In genomic region chr15:5108655-5109040, GRCm38 (mm10) we compare ENCODE assay signal across 10 mouse cellular contexts. TPM values are rescaled to one million over a fixed set of nuclear protein-coding genes. Genes with fewer than 3 reads are reported as not detected.
DNase-seq lines count a peak whose midpoint lies in the region; ATAC-seq and TF ChIP-seq lines count a peak whose summit lies in the region.
"Had no signal": no experiment of that assay in that cellular context is flagged by ENCODE, and none has a peak within 500 bp of the region (broad histone marks: within the 10 kb centered on the region; RNA-seq: fewer than 3 reads in every experiment).

No protein-coding gene starts in this region.

- no peak overlapping the region for H3K9ac ChIP-seq in kidney, embryonic 16.5 days (replicated peaks; ENCODE audit: low read length)
- peak overlapping the region; percentile 94 for H3K9ac ChIP-seq in CH12.LX (ENCODE audit: insufficient read depth, low read depth)
- peak overlapping the region; percentile 67; the same call in 1 of the 2 replicates for H3K9ac ChIP-seq in heart, embryonic 13.5 days
- H3K9ac ChIP-seq: limb, embryonic 12.5 days had no signal

- 71% methylated on average over 3 of the region's 3 CpGs for WGBS in kidney, embryonic 16.5 days
- 73% methylated on average over 3 of the region's 3 CpGs for WGBS in heart, embryonic 13.5 days

- TF ChIP-seq EP300 in CH12.LX (IDR thresholded peaks at IDR 0.05; ENCODE audit: low read length): no peak

- H3K4me1 ChIP-seq in kidney, embryonic 16.5 days (ENCODE audit: insufficient read depth, low read length): no peaks in the 10 kb centered on the region
- H3K4me1 ChIP-seq in CH12.LX (ENCODE audit: control insufficient read depth in 1 of 2, insufficient read depth in 2 of 2): peaks cover 0 to 8% of the 10 kb centered on the region in 2 experiments; a peak in 3 of 4 replicates
- no peaks in the 10 kb centered on the region; the same call in 1 of the 2 replicates for H3K4me1 ChIP-seq in heart, embryonic 13.5 days
- H3K4me1 ChIP-seq: limb, embryonic 12.5 days had no signal

- H3K79me2 ChIP-seq in CH12.LX (replicated peaks; ENCODE audit: control insufficient read depth, extremely low read depth, insufficient read depth, poor library complexity, severe bottlenecking): no peaks in the 10 kb centered on the region

- no peak for TF ChIP-seq CTCF in CH12.LX (conservative IDR thresholded peaks at IDR 0.05 in 1 of 2, IDR thresholded peaks at IDR 0.05 in 1 of 2; ENCODE audit: low read depth in 2 of 2, low read length in 2 of 2)

- H3K9me3 ChIP-seq in kidney, embryonic 16.5 days (ENCODE audit: low read length): no peaks in the 10 kb centered on the region
- no peaks in the 10 kb centered on the region for H3K9me3 ChIP-seq in CH12.LX (replicated peaks; ENCODE audit: low read length)
- H3K9me3 ChIP-seq in heart, embryonic 13.5 days: no peaks in the 10 kb centered on the region
- H3K9me3 ChIP-seq: limb, embryonic 12.5 days had no signal

- no peaks in the 10 kb centered on the region for H3K27me3 ChIP-seq in kidney, embryonic 16.5 days (ENCODE audit: insufficient read depth, low read length)
- H3K27me3 ChIP-seq in CH12.LX (replicated peaks): no peaks in the 10 kb centered on the region
- H3K27me3 ChIP-seq in heart, embryonic 13.5 days (replicated peaks): no peaks in the 10 kb centered on the region
- H3K27me3 ChIP-seq: limb, embryonic 12.5 days had no signal

- H3K4me3 ChIP-seq in kidney, embryonic 16.5 days (ENCODE audit: low read length): no peak overlapping the region
- H3K4me3 ChIP-seq in CH12.LX (replicated peaks in 1 of 3; ENCODE audit: low read depth in 2 of 3, low read length in 2 of 3, poor library complexity in 1 of 3): peak overlapping the region; percentile 23 to 94 (median 71)
- peak overlapping the region; percentile 51 for H3K4me3 ChIP-seq in heart, embryonic 13.5 days
- H3K4me3 ChIP-seq: limb, embryonic 12.5 days had no signal

- peak overlapping the region; percentile 10; the same call in 1 of the 2 replicates for H3K4me2 ChIP-seq in kidney, embryonic 16.5 days (replicated peaks; ENCODE audit: low read depth, low read length)
- peak overlapping the region; percentile 69; the same call in 1 of the 2 replicates for H3K4me2 ChIP-seq in CH12.LX (ENCODE audit: insufficient read depth, low read depth, poor library complexity, severe bottlenecking)
- H3K4me2 ChIP-seq in heart, embryonic 13.5 days: peak overlapping the region; percentile 59
- H3K4me2 ChIP-seq: limb, embryonic 12.5 days had no signal

- dilution Hi-C loops in CH12.LX (cut with MboI; ENCODE audit: extremely low pct_ligation_motif_present, extremely low pct_unique_long_range_greater_than_20kb, low sequenced_read_pairs): no loop called here

- TF ChIP-seq POLR2A in CH12.LX (IDR thresholded peaks at IDR 0.05; ENCODE audit: low read depth, low read length): 0 out of 2 replicates have a peak, but pooled peaks have one; percentile 4

- no peaks in the 10 kb centered on the region for H3K36me3 ChIP-seq in kidney, embryonic 16.5 days (ENCODE audit: insufficient read depth, low read length)
- peaks cover 8 to 22% of the 10 kb centered on the region in 2 experiments for H3K36me3 ChIP-seq in CH12.LX (replicated peaks in 1 of 2; ENCODE audit: control insufficient read depth in 1 of 2, insufficient read depth in 1 of 2, low read length in 1 of 2)
- H3K36me3 ChIP-seq in heart, embryonic 13.5 days: peaks cover 8% of the 10 kb centered on the region
- H3K36me3 ChIP-seq: limb, embryonic 12.5 days had no signal

- H3K27ac ChIP-seq in kidney, embryonic 16.5 days (ENCODE audit: low read length): peak overlapping the region; percentile 43
- H3K27ac ChIP-seq in CH12.LX (ENCODE audit: insufficient read depth, low read depth): no peak overlapping the region
- peak overlapping the region; percentile 45 for H3K27ac ChIP-seq in heart, embryonic 13.5 days (replicated peaks)
- H3K27ac ChIP-seq: limb, embryonic 12.5 days had no signal

- TF ChIP-seq RAD21 in CH12.LX (IDR thresholded peaks at IDR 0.05; ENCODE audit: low read depth, low read length): no peak

- no peak for ATAC-seq in kidney, embryonic 16.5 days (ENCODE audit: low FRiP score, low TSS enrichment)
- ATAC-seq in heart, embryonic 13.5 days (ENCODE audit: extremely low read depth, insufficient number of reproducible peaks, low FRiP score, low TSS enrichment): no peak
- peak; percentile 34 for ATAC-seq in megakaryocyte, adult 5-6 weeks (ENCODE audit: poor library complexity, severe bottlenecking)

- in situ Hi-C loops in CH12.LX (cut with MboI; ENCODE audit: low pct_ligation_motif_present, low pct_unique_long_range_greater_than_20kb, low sequenced_read_pairs): loop anchor here (25.0 kb wide), 1 partner anchor 1071 kb away; the partner anchor contains the start of gene Oxct1

- no peak for DNase-seq in kidney, postnatal 36 days
- DNase-seq in CH12.LX (ENCODE audit: extremely low read depth): no peak
- no peak for DNase-seq in cerebellum, postnatal 14 days
- no peak for DNase-seq in adrenal gland, postnatal 4 days (ENCODE audit: low spot score in 2 of 2)
- no peak for DNase-seq in left cerebral cortex, adult 11 months (ENCODE audit: low spot score)
- DNase-seq: right cerebral cortex, adult 18-20 months had no signal

TF ChIP-seq in CH12.LX, 34 proteins besides CTCF, POLR2A, EP300 and RAD21:
- TF ChIP-seq BHLHE40 (IDR thresholded peaks at IDR 0.05; ENCODE audit: low read depth, low read length) (no peak), USF1 (IDR thresholded peaks at IDR 0.05; ENCODE audit: low read depth, low read length) (no peak), HCFC1 (IDR thresholded peaks at IDR 0.05; ENCODE audit: low read depth, low read length) (no peak), MAX (IDR thresholded peaks at IDR 0.05; ENCODE audit: low read length) (no peak), ZMIZ1 (IDR thresholded peaks at IDR 0.05; ENCODE audit: low read depth, low read length) (no peak), PAX5 (IDR thresholded peaks at IDR 0.05; ENCODE audit: low read length) (no peak), TCF12 (IDR thresholded peaks at IDR 0.05; ENCODE audit: low read depth, low read length) (no peak), MYC (IDR thresholded peaks at IDR 0.05; ENCODE audit: low read depth, low read length) (no peak), NELFE (IDR thresholded peaks at IDR 0.05; ENCODE audit: low read depth, low read length) (no peak), MAZ (IDR thresholded peaks at IDR 0.05; ENCODE audit: low read depth, low read length) (no peak), ELF1 (IDR thresholded peaks at IDR 0.05; ENCODE audit: low read depth, low read length) (no peak), CHD1 (IDR thresholded peaks at IDR 0.05; ENCODE audit: low read depth, low read length) (no peak), ZC3H11A (IDR thresholded peaks at IDR 0.05; ENCODE audit: low read depth, low read length) (no peak), NRF1 (IDR thresholded peaks at IDR 0.05; ENCODE audit: low read depth, low read length) (no peak), UBTF (IDR thresholded peaks at IDR 0.05; ENCODE audit: low read depth, low read length) (no peak), USF2 (conservative IDR thresholded peaks at IDR 0.05; ENCODE audit: low read depth, low read length) (no peak), TBP (conservative IDR thresholded peaks at IDR 0.05; ENCODE audit: low read depth, low read length) (no peak), POLR2AphosphoS2 (IDR thresholded peaks at IDR 0.05; ENCODE audit: low read depth, low read length) (no peak), MAFK (IDR thresholded peaks at IDR 0.05; ENCODE audit: insufficient replicate concordance, low read length) (no peak), MXI1 (IDR thresholded peaks at IDR 0.05; ENCODE audit: low read depth, low read length) (no peak)

RNA-seq across cellular contexts. Expression of gene Card6, which starts 0.3 kb away (rescaled TPM):
- polyA plus RNA-seq in kidney, embryonic 16.5 days (2015; fragmentation: Nextera tagmentation; extraction: Ambion mirVana): 1.3 and 2.6 TPM in 2 replicates
- total RNA-seq in CH12.LX (2012; rRNA removed) (1.5 and 1.6 TPM in 2 replicates), CH12.LX (2014; rRNA removed) (1.3 and 1.9 TPM in 2 replicates)
- 3.7 and 3.9 TPM in 2 replicates for polyA plus RNA-seq in CH12.LX (2012; ENCODE audit: insufficient read length, low read depth)
- 2.0 and 2.4 TPM in 2 replicates for polyA plus RNA-seq in heart, embryonic 13.5 days (2015; fragmentation: Nextera tagmentation; extraction: Ambion mirVana)
- 8.9 and 9.7 TPM in 2 replicates for total RNA-seq in megakaryocyte, adult 5-6 weeks (2015)
- total RNA-seq in megakaryocyte, adult 5-6 weeks (2017): 5.2 and 6.0 TPM in 2 replicates
- 1 to 10 TPM; 6.6 to 8.6 TPM for total RNA-seq in adrenal gland, postnatal 4 days (2021)

RNA-seq across cellular contexts. Expression of gene Rpl37, which starts 7.8 kb away (rescaled TPM):
- 410 and 416 TPM in 2 replicates for polyA plus RNA-seq in kidney, embryonic 16.5 days (2015; fragmentation: Nextera tagmentation; extraction: Ambion mirVana)
- 1,567 and 1,787 TPM in 2 replicates for total RNA-seq in CH12.LX (2012; rRNA removed)
- total RNA-seq in CH12.LX (2014; rRNA removed): 914 and 1,083 TPM in 2 replicates
- polyA plus RNA-seq in CH12.LX (2012; ENCODE audit: insufficient read length, low read depth): 646 and 928 TPM in 2 replicates
- 363 and 370 TPM in 2 replicates for polyA plus RNA-seq in heart, embryonic 13.5 days (2015; fragmentation: Nextera tagmentation; extraction: Ambion mirVana)
- 917 and 975 TPM in 2 replicates for total RNA-seq in megakaryocyte, adult 5-6 weeks (2015)
- total RNA-seq in megakaryocyte, adult 5-6 weeks (2017): 1,352 and 1,548 TPM in 2 replicates
- total RNA-seq in adrenal gland, postnatal 4 days (2021): 100 to 1,000 TPM; 526 to 531 TPM

RNA-seq across cellular contexts. Expression of gene Prkaa1, which starts 35.0 kb away (rescaled TPM):
- polyA plus RNA-seq in kidney, embryonic 16.5 days (2015; fragmentation: Nextera tagmentation; extraction: Ambion mirVana): 22.4 and 24.7 TPM in 2 replicates
- total RNA-seq in CH12.LX (2012; rRNA removed) (12.6 and 13.1 TPM in 2 replicates), CH12.LX (2014; rRNA removed) (25.4 and 27.6 TPM in 2 replicates)
- 19.4 and 21.2 TPM in 2 replicates for polyA plus RNA-seq in CH12.LX (2012; ENCODE audit: insufficient read length, low read depth)
- polyA plus RNA-seq in heart, embryonic 13.5 days (2015; fragmentation: Nextera tagmentation; extraction: Ambion mirVana): 16.4 and 16.5 TPM in 2 replicates
- total RNA-seq in megakaryocyte, adult 5-6 weeks (2015): 36.2 and 42.8 TPM in 2 replicates
- total RNA-seq in megakaryocyte, adult 5-6 weeks (2017): 30.5 and 31.1 TPM in 2 replicates
- total RNA-seq in adrenal gland, postnatal 4 days (2021): 10 to 100 TPM; 31.2 to 32.2 TPM

RNA-seq across cellular contexts. Expression of gene C7, which starts 45.1 kb away (rescaled TPM):
- 0.11 and 0.18 TPM in 2 replicates for polyA plus RNA-seq in kidney, embryonic 16.5 days (2015; fragmentation: Nextera tagmentation; extraction: Ambion mirVana)
- total RNA-seq in CH12.LX (2012; rRNA removed): 0.04 TPM in 1 of 2 replicates, not detected in the other
- 0.11 TPM in 1 of 2 replicates, not detected in the other for total RNA-seq in CH12.LX (2014; rRNA removed)
- polyA plus RNA-seq in CH12.LX (2012; ENCODE audit: insufficient read length, low read depth): 0.09 and 0.10 TPM in 2 replicates
- polyA plus RNA-seq in heart, embryonic 13.5 days (2015; fragmentation: Nextera tagmentation; extraction: Ambion mirVana): 0.07 and 0.10 TPM in 2 replicates
- total RNA-seq in megakaryocyte, adult 5-6 weeks (2015): not detected in 2 replicates
- not detected in 2 replicates for total RNA-seq in megakaryocyte, adult 5-6 weeks (2017)
- total RNA-seq in adrenal gland, postnatal 4 days (2021): 10 to 100 TPM; 13.3 to 13.8 TPM
- polyA plus RNA-seq: limb, embryonic 12.5 days had no signal

Comparison
In these comparisons a context has a peak if more than half of its experiments do, and no peak if none do; other contexts are left out.
1. H3K4me2 ChIP-seq: peak in every context shown above with its lines; median percentile 69 in CH12.LX; 59 in heart, embryonic 13.5 days; 10 in kidney, embryonic 16.5 days.